Mouse (Mus musculus) regulatory T cell (primary cell): Measurements from ENCODE around the gene Ifnar2.

ENCODE experiments used
- in situ Hi-C: fragments of 300-600 bp; cut with MboI, MseI; formaldehyde crosslinking; loops from one replicate; pipeline ENCODE4 v1.15.1; 2025; ENCODE audit warnings: high pct_unique_total_duplicates

Ifnar2 gene

GRCm38 (mm10) chr16:91356760-91357525 lies 15.6 kb upstream of the Ifnar2 start:
- in situ Hi-C loops, result loop anchor here (25.0 kb wide), 2 partner anchors 130 to 230 kb away; partner anchors contain the start of genes Ifnar1 and Tmem50b

GRCm38 (mm10) chr16:91357526-91357900 lies 15.1 kb upstream of the Ifnar2 start:
- in situ Hi-C loops, result loop anchor here (25.0 kb wide), 2 partner anchors 130 to 230 kb away; partner anchors contain the start of genes Ifnar1 and Tmem50b

GRCm38 (mm10) chr16:91358555-91358954 lies 14.0 kb upstream of the Ifnar2 start:
- in situ Hi-C loops, result loop anchor here (25.0 kb wide), 2 partner anchors 129 to 229 kb away; partner anchors contain the start of genes Ifnar1 and Tmem50b

DNA sequence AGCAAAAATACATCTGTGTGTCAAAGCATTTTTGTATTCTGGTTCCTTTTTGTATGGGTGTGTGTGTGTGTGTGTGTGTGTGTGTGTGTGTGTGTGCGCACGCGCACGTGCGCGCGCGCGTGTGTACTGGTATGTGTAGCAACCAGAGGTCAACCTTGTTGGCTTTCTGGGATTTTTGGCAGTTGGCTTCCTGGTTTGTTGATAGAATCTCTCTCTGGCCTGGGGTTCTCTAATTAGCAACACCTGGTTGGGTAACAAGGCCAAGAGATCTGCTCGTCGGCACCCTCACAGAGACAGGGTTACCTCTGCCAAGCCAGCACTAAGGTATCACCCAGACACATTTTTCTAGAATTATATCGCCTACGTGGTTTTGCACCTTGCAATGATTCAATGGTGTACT lies 13.1 kb upstream of the Ifnar2 start:
- in situ Hi-C loops, result loop anchor here (25.0 kb wide), 2 partner anchors 128 to 228 kb away; partner anchors contain the start of genes Ifnar1 and Tmem50b

DNA sequence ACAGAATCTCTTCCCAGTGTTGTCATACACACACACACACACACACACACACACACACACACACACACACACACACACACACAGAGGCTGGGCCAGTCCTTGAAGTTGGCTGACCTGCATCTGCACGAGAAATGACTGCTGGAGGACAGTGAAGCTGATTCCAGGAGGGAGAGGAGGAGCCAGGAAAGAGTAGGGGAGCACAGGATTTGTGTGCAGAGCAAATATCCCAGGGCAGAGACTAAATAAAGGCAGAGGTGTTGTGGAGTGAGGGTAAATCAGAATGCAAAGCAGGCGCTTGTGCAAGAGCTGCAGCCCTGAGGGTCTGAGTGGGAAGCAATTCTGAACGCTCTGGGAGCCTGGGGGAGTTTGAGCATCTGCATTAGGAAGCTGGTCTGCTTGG lies 12.4 kb upstream of the Ifnar2 start:
- in situ Hi-C loops, result loop anchor here (5.0 to 25.0 kb wide), 3 partner anchors 47 to 227 kb away; partner anchors contain the start of genes Ifnar1, Il10rb and Tmem50b

GRCm38 (mm10) chr16:91362006-91362405 lies 10.6 kb upstream of the Ifnar2 start:
- in situ Hi-C loops, result loop anchor here (5.0 to 25.0 kb wide), 3 partner anchors 45 to 225 kb away; partner anchors contain the start of genes Ifnar1, Il10rb and Tmem50b

GRCm38 (mm10) chr16:91362616-91363272 lies 9.8 kb upstream of the Ifnar2 start:
- in situ Hi-C loops, result loop anchor here (5.0 to 25.0 kb wide), 3 partner anchors 45 to 225 kb away; partner anchors contain the start of genes Ifnar1, Il10rb and Tmem50b

GRCm38 (mm10) chr16:91363483-91363882 lies 9.1 kb upstream of the Ifnar2 start:
- in situ Hi-C loops, result loop anchor here (5.0 to 25.0 kb wide), 3 partner anchors 44 to 224 kb away; partner anchors contain the start of genes Ifnar1, Il10rb and Tmem50b

DNA sequence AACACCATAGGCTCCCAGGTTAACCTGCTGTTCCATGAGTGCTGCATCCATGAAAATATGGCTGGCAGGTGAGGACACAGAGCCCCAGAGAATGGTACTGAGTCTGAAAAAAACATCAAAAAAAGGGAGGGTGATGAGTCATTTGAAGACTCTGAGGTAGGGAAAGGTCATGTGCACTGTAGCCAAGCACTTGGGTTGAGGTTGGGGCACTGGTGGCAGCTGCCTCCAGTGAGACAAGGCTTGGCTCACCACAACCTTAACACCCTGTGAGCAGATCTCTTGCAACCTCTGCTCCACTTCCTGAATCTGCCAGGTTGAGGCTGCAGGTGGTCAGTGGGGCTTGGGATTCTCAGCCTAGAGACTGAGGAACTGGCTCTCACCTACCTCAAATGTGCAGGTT lies 6.0 kb upstream of the Ifnar2 start:
- in situ Hi-C loops, result loop anchor here (25.0 kb wide), 2 partner anchors 121 to 221 kb away; partner anchors contain the start of genes Ifnar1 and Tmem50b

GRCm38 (mm10) chr16:91367066-91367465 lies 5.5 kb upstream of the Ifnar2 start:
- in situ Hi-C loops, result loop anchor here (25.0 kb wide), 2 partner anchors 120 to 220 kb away; partner anchors contain the start of genes Ifnar1 and Tmem50b

DNA sequence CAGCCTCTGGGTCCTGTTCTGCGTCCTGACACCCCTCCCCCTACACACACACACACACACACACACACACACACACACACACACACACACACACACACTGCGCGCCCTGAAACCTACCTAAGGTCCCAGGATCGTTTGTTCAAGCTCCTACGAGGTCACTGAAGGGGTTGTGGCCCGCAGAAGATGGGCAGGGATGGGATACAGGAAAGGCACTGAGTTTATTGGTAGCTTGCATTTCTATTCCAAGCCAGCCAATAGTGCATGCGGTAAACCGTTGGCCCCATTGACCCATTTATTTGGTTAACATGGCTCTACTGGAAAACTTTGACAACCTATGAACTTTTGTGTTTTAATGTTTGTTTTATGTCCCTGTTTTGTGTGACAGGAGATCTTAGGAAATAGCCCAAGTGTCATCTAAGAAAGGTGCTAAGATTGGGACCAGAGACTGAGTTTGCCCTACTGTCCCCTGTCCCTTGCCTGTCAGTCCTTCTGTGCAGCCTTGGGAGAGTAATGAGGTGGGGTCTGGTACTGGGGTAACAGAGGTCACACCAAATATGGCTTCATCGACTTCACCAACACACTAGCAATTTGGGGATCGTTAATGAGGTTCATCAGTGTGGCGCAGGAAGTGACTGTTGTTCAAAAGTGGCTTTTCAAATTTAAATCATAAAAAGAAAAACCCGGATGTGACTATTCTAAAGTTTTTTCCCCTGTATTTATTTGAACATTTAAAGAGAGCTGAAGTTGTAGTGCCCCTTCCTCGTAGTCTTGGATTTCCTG lies 1.1 kb downstream of the Ifnar2 start:
- in situ Hi-C loops, result loop anchor here (10.0 to 25.0 kb wide), 3 partner anchors 114 to 791 kb away; partner anchors contain the start of genes Ifnar1 and Tmem50b

- in situ Hi-C loops, result loop anchor here (10.0 to 25.0 kb wide), 3 partner anchors 113 to 791 kb away; partner anchors contain the start of genes Ifnar1 and Tmem50b
These were observed 1.7 kb downstream of the Ifnar2 start for GRCm38 (mm10) chr16:91374253-91374634.

DNA sequence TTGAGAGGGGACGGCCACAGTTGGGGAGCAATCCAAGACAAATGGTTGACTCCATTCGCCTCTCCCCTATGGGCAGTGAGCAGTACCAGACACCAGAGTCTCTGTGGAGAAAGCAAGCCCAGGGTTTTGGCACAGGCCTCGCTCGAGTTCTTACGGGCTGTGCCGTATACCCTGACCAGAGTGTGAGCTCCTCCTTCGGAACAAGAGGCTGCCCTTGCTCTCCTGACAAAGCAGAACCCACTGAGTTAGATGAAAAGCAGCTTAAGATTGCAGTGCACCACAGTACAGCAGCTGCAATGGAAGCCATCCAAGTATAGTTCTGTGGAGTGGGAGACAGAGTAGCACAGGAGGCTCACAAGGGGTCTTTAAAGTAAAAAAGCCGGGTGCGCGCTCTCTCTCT lies 4.1 kb downstream of the Ifnar2 start:
- in situ Hi-C loops, result loop anchor here (10.0 kb wide), 1 partner anchor 788 kb away; no protein-coding TSS in a partner anchor

GRCm38 (mm10) chr16:91378431-91378986 lies 5.9 kb downstream of the Ifnar2 start:
- in situ Hi-C loops, result loop anchor here (10.0 kb wide), 1 partner anchor 786 kb away; no protein-coding TSS in a partner anchor

GRCm38 (mm10) chr16:91378991-91379390 lies 6.4 kb downstream of the Ifnar2 start:
- in situ Hi-C loops, result loop anchor here (10.0 kb wide), 1 partner anchor 786 kb away; no protein-coding TSS in a partner anchor

GRCm38 (mm10) chr16:91379412-91379811 lies 6.8 kb downstream of the Ifnar2 start:
- in situ Hi-C loops, result loop anchor here (10.0 kb wide), 1 partner anchor 785 kb away; no protein-coding TSS in a partner anchor

GRCm38 (mm10) chr16:91380151-91380550 lies 7.6 kb downstream of the Ifnar2 start:
- in situ Hi-C loops, result no loop called here

- in situ Hi-C loops, result no loop called here
These were observed 9.0 kb downstream of the Ifnar2 start for GRCm38 (mm10) chr16:91381606-91382005.

DNA sequence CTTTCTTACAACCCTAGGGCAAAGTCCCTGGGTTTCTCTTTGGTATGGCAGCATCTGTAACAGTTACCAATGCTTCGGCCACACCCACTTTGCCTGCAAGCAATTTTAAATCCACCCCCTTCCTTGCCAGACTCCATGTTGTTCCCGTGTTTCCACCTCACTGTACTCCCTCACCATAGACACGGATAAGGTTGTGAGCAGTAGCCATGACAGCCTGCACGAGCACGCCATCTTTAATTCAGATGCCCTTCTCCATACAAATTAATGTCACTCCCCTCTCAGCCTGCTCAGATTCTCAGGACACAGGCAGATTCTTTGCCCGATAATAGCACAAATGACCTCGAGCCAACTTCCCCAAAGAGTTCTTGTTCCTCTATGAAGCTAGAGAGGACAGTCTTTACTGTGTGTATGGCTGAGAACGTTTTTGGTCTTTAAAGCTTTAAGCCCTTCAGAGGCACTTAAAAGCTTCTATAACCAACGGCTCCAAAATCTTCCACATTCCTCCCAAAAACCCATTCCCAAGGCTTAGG lies 9.7 kb downstream of the Ifnar2 start:
- in situ Hi-C loops, result no loop called here

DNA sequence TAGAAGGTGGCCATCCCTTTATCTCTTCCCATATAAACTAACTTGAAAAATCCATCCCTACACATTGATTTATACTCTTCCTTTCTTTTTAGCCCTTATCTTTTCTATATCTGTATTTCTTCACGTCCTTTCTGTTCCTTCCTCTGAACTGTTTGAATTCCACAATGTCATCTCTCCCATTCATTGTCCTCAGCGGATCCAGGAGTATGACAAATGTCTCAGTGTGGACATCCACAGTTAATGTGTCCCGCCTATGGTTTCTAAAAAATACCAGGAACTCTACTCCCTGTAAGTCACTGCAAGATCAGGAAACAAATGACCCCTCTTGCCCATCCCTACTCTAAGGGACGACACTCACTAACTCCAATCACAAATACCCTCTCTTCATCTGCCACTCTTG lies 11.6 kb downstream of the Ifnar2 start:
- in situ Hi-C loops, result no loop called here
